Mouse (Mus musculus) cerebellum, adult 2 months (tissue): Measurements from ENCODE around the gene Myo16. TPM values are rescaled to one million over a fixed set of nuclear protein-coding genes. Genes with fewer than 3 reads are reported as not detected.

Experiments used
- DNase-seq, 2 experiments: peaks; one replicate each; pipeline ENCODE4 v3.0.0; 2021
- H3K27ac ChIP-seq: fragments of 200-500 bp; 2 replicates; pipeline ENCODE4 v1.5.1; 2012; ENCODE audit warnings: low read length, control low read depth, inconsistent platforms; ENCODE audit not compliant: insufficient read depth
- H3K27me3 ChIP-seq: fragments of 200-500 bp; 2 replicates; pipeline ENCODE4 v1.6.1; 2012; ENCODE audit warnings: inconsistent platforms, mild to moderate bottlenecking, low read length, moderate library complexity; ENCODE audit not compliant: control insufficient read depth, insufficient read depth
- H3K4me1 ChIP-seq: fragments of 200-500 bp; 2 replicates; pipeline ENCODE4 v1.6.1; 2011; ENCODE audit warnings: low read length; ENCODE audit not compliant: control insufficient read depth, insufficient read depth
- H3K4me3 ChIP-seq: fragments of 200-500 bp; replicated peaks from 2 replicates; pipeline ENCODE3; 2011; ENCODE audit warnings: mild to moderate bottlenecking, low read depth, low read length, control low read depth; ENCODE audit not compliant: insufficient read depth
- CTCF ChIP-seq: fragments of 200-500 bp; IDR thresholded peaks from 2 replicates; pipeline ENCODE4 v1.5.1; 2011; ENCODE audit warnings: low read depth, mild to moderate bottlenecking, control low read depth, low read length, moderate library complexity, borderline replicate concordance; ENCODE audit not compliant: insufficient read depth
- POLR2A ChIP-seq: fragments of 200-500 bp; IDR thresholded peaks from 2 replicates; pipeline ENCODE4 v1.6.1; 2011; ENCODE audit warnings: low read length, control low read depth, borderline replicate concordance; ENCODE audit not compliant: insufficient read depth
- WGBS: fragments of 180-500 bp; shearing (Covaris S2); methylation state at CpG from one replicate; pipeline ENCODE4 v1.1.7; 2018; 5-methylcytosine and 5-hydroxymethylcytosine counted together
- polyA plus RNA-seq: library from polyadenylated mRNA; depleted of rRNA; stranded (reverse); fragments of >200 nt; gene quantifications from 2 replicates; pipeline ENCODE4 v1.2.3, GENCODE M21; 2012

Gene Myo16
- polyA plus RNA-seq, 1 experiment: 10.3 TPM

- no peaks in the 10 kb centered on the region for H3K4me1 ChIP-seq
- H3K4me3 ChIP-seq: no peak overlapping the region
- DNase-seq: no peak
- H3K27ac ChIP-seq: no peak overlapping the region
- TF ChIP-seq POLR2A (no peak), CTCF (no peak)
- H3K27me3 ChIP-seq: no peaks in the 10 kb centered on the region
- WGBS: 80% methylated on average over 9 of the region's 9 CpGs
These were observed 394.4 kb downstream of the Myo16 start for GRCm38 (mm10) chr8:10548003-10548584.

DNA sequence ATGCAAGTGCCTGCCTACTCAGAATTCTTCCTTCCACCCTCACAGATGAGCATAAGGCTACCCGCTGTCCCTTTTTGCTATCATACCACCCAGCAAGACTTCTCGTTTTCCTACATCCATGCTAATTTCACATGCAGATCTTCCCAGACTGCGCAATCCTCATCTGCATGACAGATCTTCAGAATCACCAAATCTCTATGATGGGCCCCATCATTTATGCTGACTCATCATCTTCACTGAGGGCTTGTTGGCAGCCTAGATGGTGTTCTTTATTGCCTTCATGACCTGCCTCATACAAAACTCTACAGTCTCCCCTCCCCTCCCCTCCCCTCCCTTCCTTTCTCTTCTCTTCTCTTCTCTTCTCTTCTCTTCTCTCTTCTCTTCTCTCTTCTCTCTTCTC is 395.7 kb downstream of the Myo16 start:
- no peak overlapping the region for H3K4me3 ChIP-seq
- no peak for TF ChIP-seq CTCF
- TF ChIP-seq POLR2A: no peak
- H3K27ac ChIP-seq: no peak overlapping the region
- DNase-seq: no peak
- 93% methylated on average over 3 of the region's 3 CpGs for WGBS
- H3K4me1 ChIP-seq: no peaks in the 10 kb centered on the region
- H3K27me3 ChIP-seq: no peaks in the 10 kb centered on the region

GRCm38 (mm10) chr8:10557961-10558360 is 404.2 kb downstream of the Myo16 start:
- peak in 1 of 2 experiments; percentile 10 for DNase-seq
- Histone ChIP-seq H3K4me3 (no peak overlapping the region), H3K27ac (no peak overlapping the region), H3K4me1 (no peaks in the 10 kb centered on the region), H3K27me3 (no peaks in the 10 kb centered on the region)
- whole genome bisulfite sequencing: 30% methylated on average over 7 of the region's 7 CpGs
- TF ChIP-seq POLR2A (no peak), CTCF (no peak)

DNA sequence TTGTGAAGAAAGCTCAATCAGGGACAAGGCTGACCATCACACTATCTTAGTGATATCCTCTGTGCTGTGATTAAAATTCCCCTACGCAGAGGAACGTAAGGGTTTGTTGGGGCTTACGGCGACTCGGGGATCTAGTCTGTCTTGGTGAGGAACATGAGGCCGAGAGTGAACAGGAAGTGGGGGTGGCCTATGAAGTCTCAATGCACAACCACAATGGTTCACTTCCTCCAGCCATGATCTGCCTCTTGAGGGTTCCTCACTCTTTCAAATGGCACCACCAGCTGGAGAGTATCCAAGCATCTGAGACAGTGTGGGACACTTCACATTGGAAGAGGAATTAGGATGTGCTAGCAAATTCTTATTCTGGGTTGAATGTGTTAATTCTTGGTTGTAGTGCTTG is 405.8 kb downstream of the Myo16 start:
- WGBS: 94% methylated on average over 6 of the region's 6 CpGs
- no peaks in the 10 kb centered on the region for H3K27me3 ChIP-seq
- no peak overlapping the region for H3K27ac ChIP-seq
- no peak for TF ChIP-seq POLR2A
- TF ChIP-seq CTCF: no peak
- H3K4me1 ChIP-seq: no peaks in the 10 kb centered on the region
- no peak for DNase-seq
- no peak overlapping the region for H3K4me3 ChIP-seq

GRCm38 (mm10) chr8:10561616-10562015 is 407.9 kb downstream of the Myo16 start:
- H3K4me3 ChIP-seq: no peak overlapping the region
- H3K4me1 ChIP-seq: no peaks in the 10 kb centered on the region
- TF ChIP-seq CTCF: no peak
- TF ChIP-seq POLR2A: no peak
- H3K27me3 ChIP-seq: no peaks in the 10 kb centered on the region
- 74% methylated on average over 5 of the region's 5 CpGs for WGBS
- no peak for DNase-seq
- no peak overlapping the region for H3K27ac ChIP-seq

DNA sequence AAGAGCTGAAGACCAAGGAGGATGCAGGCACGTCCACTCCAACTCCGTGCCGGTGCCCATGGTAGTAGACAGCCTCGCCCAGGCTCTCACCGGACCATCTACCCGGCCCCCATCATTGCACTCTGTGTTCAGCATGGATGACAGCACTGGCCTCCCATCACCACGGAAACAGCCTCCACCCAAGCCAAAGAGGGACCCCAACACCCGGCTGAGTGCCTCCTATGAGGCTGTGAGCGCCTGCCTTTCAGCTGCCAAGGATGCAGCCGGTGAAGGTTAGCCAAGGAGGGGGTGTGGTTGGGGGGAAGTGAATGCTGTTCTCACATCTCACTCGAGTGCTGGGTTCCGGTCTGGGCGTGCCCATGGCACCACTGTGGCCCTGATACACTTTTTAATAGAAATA is 408.3 kb downstream of the Myo16 start:
- Histone ChIP-seq H3K27me3 (no peaks in the 10 kb centered on the region), H3K27ac (no peak overlapping the region), H3K4me3 (no peak overlapping the region), H3K4me1 (no peaks in the 10 kb centered on the region)
- no peak for DNase-seq
- TF ChIP-seq CTCF: no peak
- TF ChIP-seq POLR2A: no peak
- WGBS: 46% methylated on average over 13 of the region's 13 CpGs

- no peak for DNase-seq
- Histone ChIP-seq H3K4me1 (no peaks in the 10 kb centered on the region), H3K27me3 (no peaks in the 10 kb centered on the region), H3K4me3 (no peak overlapping the region), H3K27ac (no peak overlapping the region)
- TF ChIP-seq CTCF (no peak), POLR2A (no peak)
- 86% methylated on average over 9 of the region's 9 CpGs for WGBS
These were observed 408.9 kb downstream of the Myo16 start for GRCm38 (mm10) chr8:10562636-10563035.

DNA sequence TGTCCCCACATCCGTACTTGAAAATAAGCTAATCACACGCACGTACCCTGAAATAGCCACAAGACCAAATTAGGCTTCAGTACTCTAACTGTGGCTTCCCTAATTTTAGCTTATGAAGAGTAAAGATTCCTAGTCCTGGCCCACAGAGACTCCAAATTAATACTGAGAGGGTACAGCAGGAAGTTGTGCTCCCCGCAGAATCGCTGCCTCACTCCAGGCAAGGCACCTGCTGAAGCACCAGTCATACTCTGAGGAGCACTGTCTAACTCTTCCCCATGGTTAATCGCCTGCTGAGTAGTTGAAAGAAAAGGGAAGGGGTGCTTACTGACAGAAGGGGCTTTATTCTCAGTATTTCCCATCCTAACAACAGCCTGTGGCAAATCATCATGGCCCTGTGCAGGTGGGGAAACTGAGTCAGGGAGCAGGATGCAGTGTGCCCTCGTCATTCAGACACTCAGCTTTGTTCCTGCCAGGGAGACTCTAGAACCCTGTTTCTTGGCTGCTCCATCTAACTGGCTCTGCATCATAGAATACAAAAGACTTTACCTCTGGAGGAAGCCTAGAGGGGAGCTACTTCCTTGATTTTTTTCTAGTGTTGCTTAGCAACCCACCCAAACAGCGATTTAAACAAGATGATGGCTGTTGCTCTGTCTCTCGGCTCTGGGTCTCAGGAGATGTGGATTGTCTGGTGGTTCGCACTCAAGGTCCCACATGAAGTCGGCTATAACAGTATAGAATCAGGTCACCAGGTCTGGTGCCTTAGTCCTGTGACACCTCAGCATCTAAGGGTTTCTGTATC is 411.7 kb downstream of the Myo16 start:
- Histone ChIP-seq H3K4me3 (no peak overlapping the region), H3K27me3 (no peaks in the 10 kb centered on the region), H3K4me1 (no peaks in the 10 kb centered on the region), H3K27ac (no peak overlapping the region)
- DNase-seq: no peak
- TF ChIP-seq CTCF (no peak), POLR2A (no peak)
- 66% methylated on average over 11 of the region's 11 CpGs for WGBS

GRCm38 (mm10) chr8:10568448-10568847 is 414.7 kb downstream of the Myo16 start:
- TF ChIP-seq POLR2A (no peak), CTCF (no peak)
- no peak for DNase-seq
- 78% methylated on average over 4 of the region's 4 CpGs for WGBS
- Histone ChIP-seq H3K27ac (no peak overlapping the region), H3K27me3 (no peaks in the 10 kb centered on the region), H3K4me1 (no peaks in the 10 kb centered on the region), H3K4me3 (no peak overlapping the region)
